Mouse (Mus musculus) bone marrow, adult 2 months (tissue): Measurements from ENCODE around the gene Rbm4b. TPM values are rescaled to one million over a fixed set of nuclear protein-coding genes. Genes with fewer than 3 reads are reported as not detected.
A peak's percentile ranks its signal among the peaks of the same experiment; 100 is the strongest.
"Not testable (repeated sequence)": the region's sequence is repeated elsewhere in the genome, so short reads cannot be mapped to it uniquely, and the experiment has no call there.

Experiments
- H3K27ac ChIP-seq: fragments of 200-500 bp; 2 replicates; pipeline ENCODE4 v1.5.1; 2012; ENCODE audit warnings: low read depth, mild to moderate bottlenecking, control low read depth, inconsistent platforms, low read length; ENCODE audit not compliant: control insufficient read depth, poor library complexity, insufficient read depth
- H3K4me1 ChIP-seq: fragments of 200-500 bp; 2 replicates; pipeline ENCODE4 v1.6.1; 2011; ENCODE audit warnings: low read length; ENCODE audit not compliant: control insufficient read depth, insufficient read depth
- H3K4me3 ChIP-seq: fragments of 200-500 bp; replicated peaks from 2 replicates; pipeline ENCODE3; 2011; ENCODE audit warnings: mild to moderate bottlenecking, low read depth, low read length, control low read depth; ENCODE audit not compliant: control insufficient read depth
- CTCF ChIP-seq: fragments of 200-500 bp; IDR thresholded peaks from 2 replicates; pipeline ENCODE4 v1.5.1; 2011; ENCODE audit warnings: low read length, control low read depth; ENCODE audit not compliant: control insufficient read depth, insufficient read depth
- POLR2A ChIP-seq: fragments of 200-500 bp; IDR thresholded peaks from 2 replicates; pipeline ENCODE4 v1.6.1; 2011; ENCODE audit warnings: low read depth, mild to moderate bottlenecking, control low read depth, low read length, borderline replicate concordance; ENCODE audit not compliant: control insufficient read depth
- WGBS: fragments of 180-500 bp; shearing (Covaris S2); methylation state at CpG from one replicate; pipeline ENCODE4 v1.1.7; 2018; 5-methylcytosine and 5-hydroxymethylcytosine counted together
- polyA plus RNA-seq: library from polyadenylated mRNA; stranded (reverse); fragments of >200 nt; gene quantifications from 2 replicates; pipeline ENCODE4 v1.2.4, GENCODE M21; 2011; ENCODE audit warnings: low replicate concordance; ENCODE audit not compliant: missing spikeins, insufficient read depth, insufficient read length

Rbm4b gene
- polyA plus RNA-seq, 1 experiment, result 8.3 TPM

DNA sequence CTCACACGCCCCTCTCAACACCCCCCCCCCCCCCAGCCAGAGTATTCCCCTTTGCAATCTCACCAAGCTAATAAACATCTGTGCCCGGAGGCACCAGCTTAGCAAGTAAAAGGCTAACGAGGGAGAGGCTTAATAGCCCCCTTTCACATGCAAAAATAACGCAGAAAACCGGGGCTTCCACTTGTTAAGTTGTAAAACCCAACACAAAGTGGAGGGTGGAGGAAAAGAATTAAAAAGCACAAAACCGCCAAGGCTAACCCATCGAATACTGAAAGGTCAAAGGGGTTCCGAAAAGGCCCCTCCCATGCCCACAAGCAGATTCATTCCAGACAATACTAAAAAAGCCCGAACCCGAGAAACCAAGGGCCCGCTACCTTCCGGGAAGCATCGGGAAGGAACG, 54.0 kb downstream of the Rbm4b start:
- no peak for TF ChIP-seq CTCF
- TF ChIP-seq POLR2A, result no peak
- peak overlapping the region; percentile 87 for H3K27ac ChIP-seq
- no peaks in the 10 kb centered on the region; the same call in 1 of the 2 replicates for H3K4me1 ChIP-seq
- peak overlapping the region; percentile 93 for H3K4me3 ChIP-seq
- under 1% methylated on average over 14 of the region's 14 CpGs for whole genome bisulfite sequencing

DNA sequence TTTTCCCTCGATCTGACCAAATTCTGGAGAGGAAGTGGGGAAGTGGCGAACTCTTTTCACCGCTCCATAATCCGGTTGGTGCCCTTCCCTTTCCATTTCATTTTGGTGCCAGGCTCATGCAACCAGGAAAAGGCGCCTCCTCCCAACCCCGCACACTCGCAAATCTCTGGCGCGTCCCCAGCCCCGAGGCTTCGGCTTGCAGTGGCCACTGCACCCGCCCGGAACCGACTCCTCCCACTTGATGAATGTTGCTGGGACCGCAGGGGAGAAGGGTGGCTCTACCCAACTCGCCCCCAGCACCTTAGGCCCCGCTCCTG, 54.4 kb downstream of the Rbm4b start:
- H3K27ac ChIP-seq, result peak overlapping the region; percentile 87
- no peak for TF ChIP-seq CTCF
- no peak for TF ChIP-seq POLR2A
- H3K4me1 ChIP-seq, result no peaks in the 10 kb centered on the region; the same call in 1 of the 2 replicates
- H3K4me3 ChIP-seq, result peak overlapping the region; percentile 93
- under 1% methylated on average over 17 of the region's 17 CpGs for WGBS

DNA sequence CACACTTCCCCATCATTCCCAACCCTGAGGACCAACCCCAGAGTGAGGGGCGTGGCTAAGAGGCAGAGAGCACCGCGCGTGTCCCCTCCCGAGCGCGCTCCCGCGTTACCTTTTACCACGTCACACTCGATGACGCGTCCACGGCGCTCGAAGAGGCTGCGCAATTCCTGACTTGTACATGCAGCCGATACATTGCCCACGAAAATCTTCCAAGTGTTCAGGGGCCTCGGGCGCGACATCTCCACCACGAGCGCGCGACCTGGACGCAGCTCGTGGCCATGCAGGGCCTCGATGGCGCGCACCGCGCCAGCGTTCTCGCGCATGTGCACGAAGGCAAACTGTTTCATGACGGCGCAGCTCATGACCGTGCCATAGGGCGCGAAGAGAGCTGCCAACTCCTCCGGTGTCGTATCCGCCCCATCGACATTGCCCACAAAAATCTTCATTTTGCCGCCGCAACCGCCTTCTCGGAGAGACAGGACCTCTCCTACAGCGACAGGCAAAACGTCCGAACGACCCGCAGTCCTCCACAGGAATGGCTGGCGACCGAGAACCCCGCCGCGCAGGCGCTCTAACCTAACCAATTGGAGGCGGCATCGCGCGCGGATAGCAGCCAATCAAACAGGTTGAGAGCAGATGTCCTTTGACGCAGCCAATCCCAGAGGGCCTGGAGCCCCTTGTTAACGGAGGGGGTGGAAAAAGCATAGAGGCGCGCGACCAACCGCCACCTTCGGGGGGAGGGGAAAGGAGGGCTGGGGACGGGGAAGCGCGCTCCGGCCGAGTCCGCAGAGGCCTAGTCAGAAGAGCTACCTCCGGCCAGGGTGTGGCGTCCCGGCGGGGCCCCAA, 55.0 kb downstream of the Rbm4b start, which contains the start of the genes Gm21992 and Rbm14:
Gene Gm21992, minus strand, starts transcription at position 550 of the 846 bp plus-strand sequence.
Gene Rbm14, minus strand, starts transcription at position 572 of the 846 bp plus-strand sequence.
- Histone ChIP-seq H3K4me1 (no peaks in the 10 kb centered on the region; the same call in 1 of the 2 replicates), H3K4me3 (peak within 1 kb of the TSS; percentile 93), H3K27ac (peak within 1 kb of the TSS; percentile 93)
- peak; percentile 20; the same call in 1 of the 2 replicates for TF ChIP-seq CTCF
- peak; percentile 88 for TF ChIP-seq POLR2A
- WGBS, result under 1% methylated on average over 83 of the region's 83 CpGs

DNA sequence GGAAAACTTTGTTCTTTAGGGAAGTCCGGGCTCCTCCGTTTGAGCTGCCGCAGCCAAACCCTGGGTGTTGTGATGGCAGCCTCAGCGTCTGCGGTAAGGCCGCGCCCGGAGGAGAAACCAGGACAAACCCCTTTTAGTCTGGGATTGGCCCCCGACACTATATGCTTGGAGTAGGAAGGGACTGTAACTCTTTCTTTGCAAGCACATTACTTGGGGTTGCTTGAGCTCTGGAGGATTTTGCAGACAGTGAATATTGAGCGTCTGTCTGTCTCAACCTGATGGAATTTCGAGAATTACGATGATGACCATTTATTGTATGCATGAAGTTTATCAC, 55.6 kb downstream of the Rbm4b start:
- H3K4me3 ChIP-seq, result peak overlapping the region; percentile 78
- TF ChIP-seq POLR2A (no peak), CTCF (no peak)
- WGBS, result 1% methylated on average over 12 of the region's 12 CpGs
- H3K27ac ChIP-seq, result peak overlapping the region; percentile 93
- H3K4me1 ChIP-seq, result no peaks in the 10 kb centered on the region; the same call in 1 of the 2 replicates

DNA sequence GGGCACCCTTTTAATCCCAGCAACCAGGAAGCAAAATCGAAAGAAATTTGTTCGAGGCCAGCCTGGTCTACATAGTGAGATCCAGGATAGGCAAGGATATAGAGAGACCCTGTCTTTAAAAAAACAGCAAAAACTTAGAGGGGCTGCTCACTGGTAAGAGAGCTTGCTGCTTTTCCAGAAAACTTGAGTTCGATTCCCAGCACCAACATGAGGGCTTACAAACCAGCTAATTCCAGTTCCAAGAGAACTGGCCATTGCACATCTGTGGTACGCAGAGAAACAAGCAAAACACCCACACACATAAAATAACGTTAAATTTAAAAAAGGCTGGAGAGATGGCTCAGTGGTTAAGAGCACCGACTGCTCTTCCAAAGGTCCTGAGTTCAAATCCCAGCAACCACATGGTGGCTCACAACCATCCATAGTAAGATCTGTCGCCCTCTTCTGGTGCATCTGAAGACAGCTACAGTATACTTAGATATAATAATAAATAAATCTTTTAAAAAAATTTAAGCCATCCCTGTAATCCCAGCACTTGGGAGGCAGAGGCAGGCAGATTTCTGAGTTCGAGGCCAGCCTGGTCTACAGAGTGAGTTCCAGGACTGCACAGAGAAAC, 56.1 kb downstream of the Rbm4b start:
- not testable (repeated sequence) for H3K4me1 ChIP-seq, H3K27ac ChIP-seq
- H3K4me3 ChIP-seq, result peak overlapping the region; percentile 78
- 71% methylated on average over 8 of the region's 8 CpGs for WGBS

DNA sequence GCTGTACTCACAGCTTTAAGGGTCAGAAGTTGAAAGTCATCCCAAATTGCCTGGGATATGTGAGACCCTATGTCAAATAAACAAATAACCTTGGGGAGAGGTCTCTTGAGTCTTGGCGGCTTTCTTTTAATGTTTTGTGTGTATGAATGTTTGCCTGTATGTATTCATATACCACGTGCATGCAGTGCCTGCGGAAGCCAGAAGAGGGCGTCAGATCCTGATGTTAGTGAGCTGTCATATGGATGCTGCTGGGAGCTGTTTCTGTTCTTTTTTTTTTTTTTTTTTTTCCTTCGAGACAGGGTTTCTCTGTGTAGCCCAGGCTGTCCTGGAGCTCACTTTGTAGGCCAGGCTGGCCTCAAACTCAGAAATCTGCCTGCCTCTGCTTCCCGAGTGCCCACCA, 56.7 kb downstream of the Rbm4b start:
- 92% methylated on average over 6 of the region's 6 CpGs for WGBS
- TF ChIP-seq POLR2A (no peak), CTCF (peak; percentile 42; the same call in 1 of the 2 replicates)
- H3K4me3 ChIP-seq, result no peak overlapping the region
- H3K4me1 ChIP-seq, result no peaks in the 10 kb centered on the region; the same call in 1 of the 2 replicates
- no peak overlapping the region for H3K27ac ChIP-seq

Other genes with a start within 250 kb of the Rbm4b start
- gene Pcx, start 246.0 kb upstream of the Rbm4b start, polyA plus RNA-seq, result 6.6 and 8.7 TPM in 2 replicates
- gene Lrfn4, start 140.8 kb upstream of the Rbm4b start, polyA plus RNA-seq, result 1.2 and 2.7 TPM in 2 replicates
- gene Rce1, start 130.9 kb upstream of the Rbm4b start, polyA plus RNA-seq, result 18.8 and 26.2 TPM in 2 replicates
- not detected in 2 replicates for gene Gm960, start 57.8 kb upstream of the Rbm4b start, polyA plus RNA-seq
- 0.34 and 0.77 TPM in 2 replicates for gene Sptbn2, start 45.3 kb upstream of the Rbm4b start, polyA plus RNA-seq
- gene Rbm4, start 37.4 kb downstream of the Rbm4b start, polyA plus RNA-seq, result 19.9 and 30.3 TPM in 2 replicates
- gene Gm21992, start 55.1 kb downstream of the Rbm4b start, polyA plus RNA-seq, result 16.2 and 40.7 TPM in 2 replicates
- gene Rbm14, start 55.1 kb downstream of the Rbm4b start, polyA plus RNA-seq, result 28.4 and 38.2 TPM in 2 replicates
- gene Ccs, start 82.8 kb downstream of the Rbm4b start, polyA plus RNA-seq, result 77.4 and 91.7 TPM in 2 replicates
- gene Ccdc87, start 82.9 kb downstream of the Rbm4b start, polyA plus RNA-seq, result not detected in 2 replicates
- 19.4 and 22.2 TPM in 2 replicates for gene Ctsf, start 98.6 kb downstream of the Rbm4b start, polyA plus RNA-seq
- 2.1 TPM in 1 of 2 replicates, not detected in the other for gene Actn3, start 121.4 kb downstream of the Rbm4b start, polyA plus RNA-seq
- 6.3 and 11.0 TPM in 2 replicates for gene Zdhhc24, start 122.2 kb downstream of the Rbm4b start, polyA plus RNA-seq
- gene Bbs1, start 150.1 kb downstream of the Rbm4b start, polyA plus RNA-seq, result 2.4 TPM in 2 replicates
- 17.2 and 27.5 TPM in 2 replicates for gene Dpp3, start 171.8 kb downstream of the Rbm4b start, polyA plus RNA-seq
- not detected in 2 replicates for gene Peli3, start 186.6 kb downstream of the Rbm4b start, polyA plus RNA-seq
- gene Mrpl11, start 205.7 kb downstream of the Rbm4b start, polyA plus RNA-seq, result 51.6 and 60.7 TPM in 2 replicates
- 6.9 and 15.5 TPM in 2 replicates for gene Npas4, start 233.8 kb downstream of the Rbm4b start, polyA plus RNA-seq